Mouse (Mus musculus): ENCODE data around the gene Copb2.

The Copb2 gene

GRCm38 (mm10) chr9:98563137-98564126, at the start of gene Copb2:
TSS of gene Copb2 (plus strand) at chr9:98563721.
- peak; percentile 99 for DNase-seq

- DNase-seq: no peak
Measured at GRCm38 (mm10) chr9:98523872-98524271, 39.6 kb upstream of the Copb2 start.

GRCm38 (mm10) chr9:98524786-98525542, 38.6 kb upstream of the Copb2 start:
- no peak for DNase-seq

- no peak for DNase-seq
Measured at GRCm38 (mm10) chr9:98525543-98525924, 38.0 kb upstream of the Copb2 start.

- no peak for DNase-seq
Measured at GRCm38 (mm10) chr9:98527226-98527625, 36.3 kb upstream of the Copb2 start.

- no peak for DNase-seq
Measured at GRCm38 (mm10) chr9:98529776-98530175, 33.7 kb upstream of the Copb2 start.

- DNase-seq: no peak
Measured at GRCm38 (mm10) chr9:98530999-98531398, 32.5 kb upstream of the Copb2 start.

- no peak for DNase-seq
Measured at GRCm38 (mm10) chr9:98534675-98535280, 28.7 kb upstream of the Copb2 start.

- DNase-seq: no peak
Measured at GRCm38 (mm10) chr9:98535763-98536162, 27.8 kb upstream of the Copb2 start.

- DNase-seq: no peak
Measured at GRCm38 (mm10) chr9:98538017-98538712, 25.4 kb upstream of the Copb2 start.

GRCm38 (mm10) chr9:98538713-98539360, 24.7 kb upstream of the Copb2 start:
- DNase-seq: peak; percentile 29

- no peak for DNase-seq
Measured at GRCm38 (mm10) chr9:98544042-98544441, 19.5 kb upstream of the Copb2 start.

- DNase-seq: no peak
Measured at GRCm38 (mm10) chr9:98583852-98584251, 20.3 kb downstream of the Copb2 start.

GRCm38 (mm10) chr9:98600094-98600493, 36.6 kb downstream of the Copb2 start:
- DNase-seq: no peak

GRCm38 (mm10) chr9:98601156-98601836, 37.8 kb downstream of the Copb2 start, which contains the start of gene Mrps22:
TSS of gene Mrps22 (minus strand) at chr9:98601660.
- DNase-seq: peak; percentile 64

GRCm38 (mm10) chr9:98601837-98602359, 38.4 kb downstream of the Copb2 start:
- no peak for DNase-seq

GRCm38 (mm10) chr9:98604896-98605295, 41.4 kb downstream of the Copb2 start:
- DNase-seq: no peak

GRCm38 (mm10) chr9:98628480-98628879, 65.0 kb downstream of the Copb2 start:
- no peak for DNase-seq

- DNase-seq: no peak
Measured at GRCm38 (mm10) chr9:98633287-98634162, 70.0 kb downstream of the Copb2 start.

Measured in cerebellum, adult 11 months (tissue).